Mouse (Mus musculus) heart, adult 18-20 months (tissue): Measurements from ENCODE around the gene Galk2. TPM values are rescaled to one million over a fixed set of nuclear protein-coding genes. Genes with fewer than 3 reads are reported as not detected.
A peak's percentile ranks its signal among the peaks of the same experiment; 100 is the strongest.

ENCODE experiments used
- DNase-seq, 2 experiments: peaks; one replicate each; pipeline ENCODE4 v3.0.0; 2021 to 2022; ENCODE audit warnings: mixed read lengths in 1 of 2
- total RNA-seq, 2 experiments: library from RNA; stranded (reverse); gene quantifications; 2 replicates each; pipeline ENCODE4 v1.2.3; 2021

The Galk2 gene
- total RNA-seq, 2 experiments from 2014 or later, result 12.1 to 12.7 TPM

DNA sequence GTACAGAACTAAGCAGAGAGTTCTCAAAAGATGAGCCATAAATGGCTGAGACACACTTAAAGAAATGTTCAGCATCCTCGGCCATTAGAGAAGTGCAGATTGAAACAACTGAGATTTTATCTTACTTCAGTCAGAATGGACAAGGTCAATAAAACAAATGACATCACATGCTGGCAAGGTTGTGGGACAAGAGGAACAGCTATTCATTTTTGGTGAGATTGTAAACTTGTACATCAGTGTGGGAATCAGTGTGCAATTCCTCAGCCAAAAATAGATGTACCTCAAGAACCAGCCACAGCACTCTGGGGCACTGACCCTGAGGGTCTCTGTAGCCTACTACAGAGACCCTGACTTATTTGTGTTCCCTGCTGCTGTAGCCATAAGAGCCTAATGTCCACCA, 84.4 kb downstream of the Galk2 start:
- no peak for DNase-seq

DNA sequence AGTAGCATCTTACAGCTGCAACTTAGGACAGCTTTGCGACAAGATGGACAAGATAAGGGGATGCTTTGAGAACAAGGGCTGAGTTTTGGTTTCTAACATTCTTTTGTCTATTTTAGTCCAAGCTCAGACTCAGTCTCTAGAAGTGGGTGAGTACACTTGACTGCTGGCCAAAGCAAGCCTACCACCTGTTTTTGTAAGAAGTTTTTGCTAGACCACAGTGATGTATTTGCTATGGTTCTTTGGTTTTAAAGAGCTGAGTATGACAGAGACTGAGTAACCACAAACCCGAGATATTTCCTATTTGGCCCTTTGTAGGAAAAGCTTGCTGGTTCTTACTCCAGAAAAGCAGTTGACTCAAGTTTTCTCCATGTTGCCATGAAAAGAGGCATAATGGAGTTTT, 89.3 kb downstream of the Galk2 start:
- no peak for DNase-seq

DNA sequence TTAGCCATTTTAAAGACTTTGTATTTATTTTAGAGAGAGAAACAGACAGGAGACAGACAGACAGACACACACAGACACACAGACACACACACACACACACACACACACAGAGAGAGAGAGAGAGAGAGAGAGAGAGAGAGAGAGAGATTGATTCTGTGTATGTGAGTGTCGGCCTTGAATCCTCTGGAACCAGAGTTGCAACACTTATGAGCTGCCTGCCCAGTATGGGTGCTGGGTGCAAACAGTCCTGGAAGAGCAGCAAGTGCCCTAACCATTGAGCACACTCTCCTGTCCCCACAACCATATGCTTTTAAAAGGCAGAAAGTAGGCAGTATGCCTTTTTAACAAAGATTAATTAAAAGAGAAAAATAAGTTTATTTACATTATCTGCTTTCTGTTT, 109.9 kb downstream of the Galk2 start:
- DNase-seq, result no peak

DNA sequence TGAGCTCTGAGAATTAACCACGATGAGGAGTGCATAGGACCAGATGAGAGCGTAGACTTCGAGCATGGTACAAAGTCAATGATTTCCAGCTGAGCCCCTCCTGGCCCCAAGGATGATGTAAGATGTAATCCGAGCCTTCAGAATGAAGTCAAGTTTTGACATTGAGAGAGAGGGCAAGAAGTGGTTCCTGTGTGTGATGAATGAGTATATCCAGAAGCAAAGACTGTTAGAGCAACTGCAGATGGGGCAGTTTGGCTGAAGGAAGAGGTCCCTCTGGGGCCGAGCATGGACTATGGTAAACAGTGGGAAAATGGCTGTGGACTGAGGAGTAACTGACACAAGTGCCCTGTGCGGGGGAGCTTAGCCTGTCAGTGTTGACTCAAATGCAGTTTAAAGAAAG, 114.3 kb downstream of the Galk2 start:
- no peak for DNase-seq

DNA sequence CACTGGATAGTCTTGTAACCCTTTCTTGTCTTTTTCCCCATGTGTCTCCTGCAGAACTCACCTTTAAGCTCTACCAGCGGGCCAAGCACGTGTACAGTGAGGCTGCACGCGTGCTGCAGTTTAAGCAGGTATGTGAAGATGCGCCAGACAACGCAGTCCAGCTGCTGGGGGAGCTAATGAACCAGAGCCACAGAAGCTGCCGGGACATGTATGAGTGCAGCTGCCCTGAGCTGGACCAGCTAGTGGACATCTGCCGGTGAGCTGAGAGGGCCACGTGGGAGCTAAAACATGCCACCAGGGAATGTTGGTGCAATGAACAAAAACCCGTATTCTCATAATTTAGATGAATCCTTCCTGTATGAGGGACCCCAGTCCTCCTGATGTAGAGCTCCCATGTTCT, 116.3 kb downstream of the Galk2 start:
- no peak for DNase-seq

- DNase-seq, result no peak
Observed at GRCm38 (mm10) chr2:125975808-125976345, 117.0 kb downstream of the Galk2 start.

DNA sequence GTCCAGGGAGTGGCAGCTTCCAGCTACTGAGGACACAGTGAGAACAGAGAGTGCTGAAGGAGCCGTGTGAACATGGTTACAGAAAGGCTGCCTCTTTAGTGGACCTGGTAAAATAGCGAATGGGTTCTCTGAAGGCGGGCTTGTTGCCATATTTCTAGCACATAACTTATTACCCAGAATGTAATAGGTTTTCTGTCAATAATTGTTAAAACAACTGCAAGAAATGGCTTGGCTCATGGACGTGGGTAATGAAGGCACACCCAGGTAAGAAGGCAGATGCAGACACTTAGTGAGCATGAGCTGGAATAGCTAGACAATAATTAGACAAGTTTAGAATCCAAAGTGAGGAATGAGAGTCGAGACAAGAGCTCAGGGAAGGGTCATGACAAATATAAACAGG, 143.4 kb downstream of the Galk2 start:
- DNase-seq, result no peak

DNA sequence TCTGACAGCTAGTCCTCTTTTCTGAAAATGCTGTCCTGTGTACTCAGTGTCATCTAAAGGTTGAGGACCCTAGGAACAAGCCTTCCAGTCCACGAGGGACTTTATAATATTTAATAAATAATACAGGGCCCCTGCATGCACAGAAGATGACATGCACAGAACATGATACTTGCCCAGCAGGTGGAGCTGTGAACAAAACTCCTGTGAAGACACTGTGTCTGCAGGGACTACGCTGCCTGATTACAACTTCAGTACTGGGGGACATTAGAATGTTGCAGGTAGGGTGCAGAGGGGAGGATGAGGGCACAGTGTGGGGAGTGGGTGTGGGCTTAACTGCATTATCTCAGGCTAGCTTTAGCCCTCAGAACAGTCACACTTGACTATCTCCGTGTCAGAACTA, 147.2 kb downstream of the Galk2 start:
- peak; percentile 40 to 84 for DNase-seq

DNA sequence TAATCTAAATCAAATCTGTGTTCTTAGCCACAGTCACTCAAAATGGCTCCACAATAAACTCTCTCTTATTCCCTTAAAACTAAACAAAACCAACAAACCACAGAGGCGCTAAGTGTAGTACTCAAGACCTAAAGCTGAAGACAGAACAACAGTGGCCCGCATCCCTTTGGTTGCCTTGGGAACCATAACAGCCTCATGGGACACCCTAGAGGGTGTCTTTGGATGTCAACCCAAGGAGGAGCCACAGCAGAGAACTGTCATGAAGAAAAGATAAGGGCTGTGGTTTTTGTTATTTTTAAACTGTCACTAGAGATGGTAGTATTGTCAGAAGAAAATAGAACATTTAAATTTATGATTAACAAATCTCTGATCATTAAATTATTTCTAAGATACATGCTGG, 147.8 kb downstream of the Galk2 start:
- DNase-seq, result no peak

- no peak for DNase-seq
Observed at GRCm38 (mm10) chr2:126014989-126015710, 156.2 kb downstream of the Galk2 start.

GRCm38 (mm10) chr2:126015763-126016473, 157.0 kb downstream of the Galk2 start:
- DNase-seq, result no peak

DNA sequence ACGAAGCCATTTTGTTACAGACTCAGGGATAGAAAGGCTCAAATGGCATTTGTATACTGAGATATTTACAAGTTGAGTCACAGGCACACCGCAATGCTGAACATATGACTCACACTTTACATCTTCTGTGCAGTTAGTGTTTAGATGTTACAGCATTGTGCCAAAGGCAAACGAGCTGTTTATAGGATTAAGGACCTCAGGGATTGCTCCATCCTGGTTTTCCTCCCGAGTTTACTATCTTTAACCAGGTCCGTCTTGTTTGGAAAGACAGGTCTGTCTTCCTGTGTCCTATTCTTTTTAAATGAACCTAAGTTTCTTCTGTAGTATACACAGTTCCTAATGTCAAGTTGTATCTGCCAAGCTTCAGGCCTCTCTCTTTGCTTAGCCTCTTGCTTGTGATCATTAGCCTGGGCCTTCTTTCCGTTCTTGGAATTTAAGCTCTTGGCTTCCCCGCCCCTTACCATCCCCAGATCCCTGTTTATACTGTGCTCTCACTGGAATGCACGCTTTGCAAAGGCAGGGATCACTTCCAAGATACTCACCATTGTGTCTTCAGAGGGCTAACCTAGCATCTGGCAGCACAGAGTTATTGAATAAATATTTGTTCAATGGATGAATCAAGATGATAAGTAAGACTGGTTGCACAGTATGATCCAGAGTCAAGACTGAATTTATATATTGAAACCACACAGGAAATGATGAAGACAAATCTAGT, 172.4 kb downstream of the Galk2 start:
- no peak for DNase-seq

DNA sequence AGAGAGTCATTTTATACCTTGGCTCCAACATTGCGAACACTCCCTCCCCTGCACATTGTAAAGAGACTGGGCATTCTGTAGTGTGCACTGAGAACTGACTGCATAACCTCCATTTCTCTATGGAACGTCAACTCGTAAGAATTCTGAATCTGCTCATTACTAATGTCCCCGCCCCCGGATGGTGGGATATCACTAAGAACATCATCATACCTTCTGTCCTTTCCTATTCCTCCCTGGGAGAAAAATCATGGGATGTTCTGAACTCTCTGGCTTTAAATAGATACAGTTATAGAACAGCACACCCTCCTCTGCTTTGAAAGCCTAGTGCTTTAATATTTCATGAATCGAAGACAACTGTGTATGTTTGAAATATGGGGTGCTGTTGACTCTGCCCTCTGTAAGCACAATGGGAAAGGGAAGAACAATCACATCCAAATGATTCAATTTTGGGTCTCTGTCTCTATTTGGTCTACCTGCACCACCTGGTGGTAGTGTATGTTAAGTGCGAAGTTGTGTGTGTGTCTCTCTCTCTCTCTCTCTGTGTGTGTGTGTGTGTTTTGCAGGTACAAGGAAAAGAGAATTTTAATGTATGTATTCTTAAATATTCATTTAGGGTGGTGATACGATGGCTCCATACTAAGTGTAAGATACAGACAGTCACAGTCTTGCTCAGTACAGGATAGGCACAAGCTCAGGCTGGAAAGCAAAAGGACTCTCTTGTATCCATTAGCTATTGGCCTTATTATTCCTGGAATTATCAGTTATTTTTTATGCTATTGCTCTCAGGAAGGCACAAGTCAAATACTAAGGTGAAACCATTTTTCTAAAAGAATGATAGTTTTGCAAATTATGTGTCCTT, 174.4 kb downstream of the Galk2 start:
- no peak for DNase-seq

Other genes with a start within 250 kb of the Galk2 start
- gene Cep152, start 234.0 kb upstream of the Galk2 start, total RNA-seq, result 1 to 10 TPM; 1.4 to 1.5 TPM
- gene Eid1, start 186.0 kb upstream of the Galk2 start, total RNA-seq, result 10 to 100 TPM; 48.8 to 51.8 TPM
- under 1 TPM; 0.51 to 0.67 TPM for gene Shc4, start 135.0 kb upstream of the Galk2 start, total RNA-seq
- gene Secisbp2l, start 76.2 kb upstream of the Galk2 start, total RNA-seq, result 10 to 100 TPM; 24.1 to 26.6 TPM
- 10 to 100 TPM; 84.1 to 89.4 TPM for gene Cops2, start within 50 bp of the Galk2 start, total RNA-seq
- gene Fgf7, start 175.5 kb downstream of the Galk2 start, total RNA-seq, result 1 to 10 TPM; 2.4 to 2.5 TPM